Mouse (Mus musculus): Measurements from ENCODE around the gene H60b. TPM values are rescaled to one million over a fixed set of nuclear protein-coding genes. Genes with fewer than 3 reads are reported as not detected.
"Not testable (repeated sequence)": the region's sequence is repeated elsewhere in the genome, so short reads cannot be mapped to it uniquely, and the experiment has no call there.

Gene H60b
- total RNA-seq (2021) (not detected), polyA plus RNA-seq (2012; rRNA removed) (not detected in 2 replicates)
- long read RNA-seq: 0 reads

DNA sequence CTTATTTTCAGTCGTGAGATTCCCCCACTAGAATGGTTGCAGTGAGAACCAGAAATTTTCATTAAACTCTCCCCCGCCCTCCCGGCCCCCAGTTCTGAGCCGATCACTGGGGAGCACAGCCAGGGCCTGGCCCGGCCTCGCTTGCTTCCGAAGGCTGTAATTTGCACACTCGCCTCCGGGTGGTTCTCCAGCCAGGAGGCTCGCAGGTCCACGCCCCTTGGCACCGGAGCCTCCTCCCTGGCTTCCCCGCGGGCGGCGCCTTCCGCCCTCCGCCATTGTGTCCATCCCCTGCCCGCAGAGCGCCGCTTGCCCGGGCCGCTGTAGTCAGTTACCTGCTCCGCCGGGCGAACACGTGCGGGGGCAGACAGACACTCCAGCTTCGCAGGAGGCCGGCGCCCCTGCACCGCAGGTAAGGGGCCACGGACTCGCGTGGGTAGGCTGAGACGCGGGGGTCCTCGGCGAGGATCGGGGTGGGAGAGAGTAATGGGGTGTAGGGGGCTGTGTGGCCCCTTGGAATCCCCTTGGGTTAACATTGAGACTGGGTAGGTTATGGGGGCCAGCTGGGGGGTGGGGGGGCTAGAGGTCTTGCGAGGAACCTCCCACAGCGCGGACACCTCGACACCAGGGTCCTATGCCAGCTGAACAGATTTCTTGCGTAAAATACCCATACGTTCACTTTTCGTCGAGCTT lies at the start of gene H60b, which contains the start of gene Raet1e:
Gene H60b (plus strand): TSS at position 277 of the 690 bp plus-strand sequence.
Gene Raet1e (plus strand): TSS at position 260 of the 690 bp plus-strand sequence.
- H3K79me2 ChIP-seq (replicated peaks; ENCODE audit: control insufficient read depth, insufficient read depth, low read length); H3K4me1 ChIP-seq (ENCODE audit: control insufficient read depth, insufficient read depth, low read length); H3K9ac ChIP-seq (ENCODE audit: low read depth, low read length); H3K4me3 ChIP-seq; H3K36me3 ChIP-seq (ENCODE audit: control insufficient read depth, insufficient read depth, low read length); intact Hi-C loops (cut with DNase I); H3K27me3 ChIP-seq (ENCODE audit: control insufficient read depth, insufficient read depth, low read length); H3K27ac ChIP-seq: not testable (repeated sequence)
- WGBS: 1% methylated on average over 47 of the region's 48 CpGs
- peak; percentile 63 to 64 for DNase-seq
- peak; percentile 43 for TF ChIP-seq CTCF (IDR thresholded peaks at IDR 0.05)

DNA sequence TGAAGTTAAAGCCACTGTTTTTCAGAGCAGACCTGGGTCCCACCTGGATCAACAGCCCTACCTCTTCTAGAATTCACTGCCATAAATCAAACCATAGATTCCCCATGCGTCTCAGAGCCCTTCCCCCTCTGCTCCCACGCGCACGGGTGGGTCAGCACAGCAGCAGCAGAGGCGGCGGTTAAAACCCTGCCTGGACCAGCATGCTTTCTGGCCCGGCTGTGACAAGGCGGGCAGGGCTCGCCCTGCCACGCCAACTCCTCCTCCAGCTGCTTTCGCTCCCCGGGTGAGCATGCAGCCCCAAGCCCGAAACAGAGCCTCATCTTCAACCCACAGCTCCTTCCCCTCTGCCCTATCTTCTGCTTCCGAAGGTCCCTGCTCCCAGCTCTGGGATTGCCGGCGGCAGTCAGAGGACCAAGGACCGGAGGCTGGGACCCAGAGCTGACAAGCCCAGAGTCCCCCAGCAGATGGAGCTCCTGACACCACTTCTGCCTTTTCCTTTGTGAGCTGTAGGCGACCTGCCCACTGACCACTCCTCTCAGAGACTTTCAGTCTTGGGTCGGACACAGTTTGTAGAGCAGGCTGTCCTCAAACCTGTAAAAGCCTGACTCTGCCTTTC lies 17.6 kb upstream of the H60b start:
- Histone ChIP-seq H3K79me2 (replicated peaks; ENCODE audit: control insufficient read depth, insufficient read depth, low read length) (no peaks in the 10 kb centered on the region), H3K9ac (ENCODE audit: low read depth, low read length) (peak overlapping the region; percentile 59), H3K27me3 (ENCODE audit: control insufficient read depth, insufficient read depth, low read length) (peaks cover 3% of the 10 kb centered on the region; the same call in 1 of the 2 replicates), H3K4me1 (ENCODE audit: control insufficient read depth, insufficient read depth, low read length) (peaks cover 3% of the 10 kb centered on the region), H3K36me3 (ENCODE audit: control insufficient read depth, insufficient read depth, low read length) (no peaks in the 10 kb centered on the region), H3K27ac (no peak overlapping the region), H3K4me3 (peak overlapping the region; percentile 22; the same call in 1 of the 2 replicates)
- WGBS: 4% methylated on average over 19 of the region's 19 CpGs
- TF ChIP-seq POLR2A (IDR thresholded peaks at IDR 0.05; ENCODE audit: insufficient read depth, low read depth, low read length): no peak
- TF ChIP-seq CTCF (IDR thresholded peaks at IDR 0.05): peak; percentile 98
- peak; percentile 76 to 83 for DNase-seq
- intact Hi-C loops (cut with DNase I): loop anchor here (1.0 to 10.0 kb wide), 2 partner anchors 23 to 594 kb away; partner anchors contain the start of gene Tbpl1

DNA sequence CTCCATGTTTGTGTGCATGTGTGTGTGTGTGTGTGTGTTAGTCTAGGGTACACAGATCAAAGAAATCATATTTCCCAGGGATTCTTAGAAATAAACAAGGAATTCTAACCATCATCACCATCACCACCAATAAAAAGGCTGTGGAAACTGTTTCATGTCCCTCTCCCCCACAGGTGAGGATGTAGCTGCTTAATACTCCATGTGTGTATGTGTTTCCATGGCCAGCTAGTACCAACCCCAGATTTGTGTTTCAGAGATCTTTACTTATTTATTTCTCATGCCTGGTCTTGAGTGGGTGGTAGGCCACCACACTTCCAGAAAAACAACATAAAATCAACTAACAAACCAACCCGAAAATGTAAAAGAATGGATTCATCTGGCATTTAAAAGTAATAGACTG lies 16.2 kb upstream of the H60b start:
- not testable (repeated sequence) for H3K27me3 ChIP-seq (ENCODE audit: control insufficient read depth, insufficient read depth, low read length); H3K79me2 ChIP-seq (replicated peaks; ENCODE audit: control insufficient read depth, insufficient read depth, low read length); H3K36me3 ChIP-seq (ENCODE audit: control insufficient read depth, insufficient read depth, low read length); DNase-seq; H3K27ac ChIP-seq; H3K4me3 ChIP-seq; H3K9ac ChIP-seq (ENCODE audit: low read depth, low read length); H3K4me1 ChIP-seq (ENCODE audit: control insufficient read depth, insufficient read depth, low read length)
- intact Hi-C loops (cut with DNase I): loop anchor here (10.0 kb wide), 1 partner anchor 593 kb away; the partner anchor contains the start of gene Tbpl1
- WGBS: 82% methylated on average over 1 of the region's 1 CpGs

DNA sequence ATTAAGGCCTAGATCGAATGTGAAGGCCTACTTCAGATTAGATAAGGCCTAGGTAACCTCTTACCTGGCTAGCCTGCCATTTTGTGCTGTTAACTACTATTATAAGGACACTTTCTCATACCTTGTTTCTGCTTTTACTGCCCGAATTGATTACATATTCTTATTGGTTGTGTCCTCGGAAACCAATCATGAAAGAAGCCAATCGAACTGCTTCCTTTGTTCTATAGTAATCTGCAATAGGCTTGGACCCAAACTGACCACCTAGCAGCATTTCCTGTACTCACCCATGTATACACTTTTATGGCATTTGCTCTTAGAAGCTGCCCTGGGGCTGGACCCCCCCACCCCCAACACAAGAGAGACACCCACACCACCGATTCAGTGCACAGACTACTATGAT lies 15.5 kb upstream of the H60b start:
- 72% methylated on average over 5 of the region's 5 CpGs for WGBS
- Histone ChIP-seq H3K4me1 (ENCODE audit: control insufficient read depth, insufficient read depth, low read length) (peaks cover 3% of the 10 kb centered on the region), H3K36me3 (ENCODE audit: control insufficient read depth, insufficient read depth, low read length) (no peaks in the 10 kb centered on the region), H3K4me3 (no peak overlapping the region), H3K79me2 (replicated peaks; ENCODE audit: control insufficient read depth, insufficient read depth, low read length) (no peaks in the 10 kb centered on the region), H3K9ac (ENCODE audit: low read depth, low read length) (no peak overlapping the region), H3K27me3 (ENCODE audit: control insufficient read depth, insufficient read depth, low read length) (peaks cover 3% of the 10 kb centered on the region; the same call in 1 of the 2 replicates), H3K27ac (no peak overlapping the region)
- intact Hi-C loops (cut with DNase I): loop anchor here (10.0 kb wide), 1 partner anchor 592 kb away; the partner anchor contains the start of gene Tbpl1
- TF ChIP-seq CTCF (IDR thresholded peaks at IDR 0.05) (no peak), EP300 (IDR thresholded peaks at IDR 0.05; ENCODE audit: insufficient read depth, low read depth, low read length) (no peak), POLR2A (IDR thresholded peaks at IDR 0.05; ENCODE audit: insufficient read depth, low read depth, low read length) (no peak)
- no peak for DNase-seq

DNA sequence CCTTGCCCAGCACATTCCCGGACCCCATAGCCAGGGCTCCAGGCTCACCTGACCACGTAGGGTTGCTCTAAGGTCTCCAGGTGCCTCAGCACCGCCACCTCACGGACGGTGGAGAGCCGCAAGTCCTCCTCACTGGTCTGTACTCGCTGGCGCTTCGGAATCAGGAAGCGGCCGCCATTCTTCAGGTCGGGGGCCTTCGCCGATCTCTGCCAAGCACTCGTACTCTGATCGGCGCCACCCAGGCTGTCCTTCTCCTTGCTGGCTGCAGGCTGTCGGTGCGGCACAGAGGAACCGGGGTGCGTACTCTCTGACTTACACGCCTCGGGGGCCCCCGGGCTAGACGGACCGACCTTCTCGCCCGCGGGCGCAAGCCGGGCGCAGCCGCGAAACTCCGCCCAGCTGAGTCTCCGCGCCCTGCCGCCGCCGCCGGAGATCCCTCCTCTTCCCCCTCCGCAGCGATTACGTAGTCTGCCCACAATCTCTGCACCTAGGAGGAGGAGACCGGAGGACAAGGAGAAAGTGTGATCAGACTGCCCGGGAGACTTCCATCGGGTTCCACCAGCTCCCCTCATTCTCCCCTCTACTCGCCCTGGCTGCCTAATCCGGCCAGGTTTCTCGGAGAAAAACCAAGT lies 9.8 kb upstream of the H60b start:
- Histone ChIP-seq H3K4me1 (ENCODE audit: control insufficient read depth, insufficient read depth, low read length) (no peaks in the 10 kb centered on the region), H3K27me3 (ENCODE audit: control insufficient read depth, insufficient read depth, low read length) (peaks cover 17% of the 10 kb centered on the region), H3K27ac (peak overlapping the region; percentile 72), H3K9ac (ENCODE audit: low read depth, low read length) (peak overlapping the region; percentile 82), H3K79me2 (replicated peaks; ENCODE audit: control insufficient read depth, insufficient read depth, low read length) (no peaks in the 10 kb centered on the region), H3K36me3 (ENCODE audit: control insufficient read depth, insufficient read depth, low read length) (no peaks in the 10 kb centered on the region), H3K4me3 (peak overlapping the region; percentile 63)
- peak; percentile 49; the same call in 1 of the 2 replicates for TF ChIP-seq POLR2A (IDR thresholded peaks at IDR 0.05; ENCODE audit: insufficient read depth, low read depth, low read length)
- no peak for TF ChIP-seq EP300 (IDR thresholded peaks at IDR 0.05; ENCODE audit: insufficient read depth, low read depth, low read length)
- TF ChIP-seq CTCF (IDR thresholded peaks at IDR 0.05): peak; percentile 66
- DNase-seq: peak; percentile 87 to 89
- under 1% methylated on average over 49 of the region's 50 CpGs for WGBS
- intact Hi-C loops (cut with DNase I): loop anchor here (10.0 kb wide), 1 partner anchor 586 kb away; the partner anchor contains the start of gene Tbpl1

Measured in heart, adult 2 months (tissue).